Comparison of ENCODE assay signal across 13 mouse cellular contexts in the genomic region with DNA sequence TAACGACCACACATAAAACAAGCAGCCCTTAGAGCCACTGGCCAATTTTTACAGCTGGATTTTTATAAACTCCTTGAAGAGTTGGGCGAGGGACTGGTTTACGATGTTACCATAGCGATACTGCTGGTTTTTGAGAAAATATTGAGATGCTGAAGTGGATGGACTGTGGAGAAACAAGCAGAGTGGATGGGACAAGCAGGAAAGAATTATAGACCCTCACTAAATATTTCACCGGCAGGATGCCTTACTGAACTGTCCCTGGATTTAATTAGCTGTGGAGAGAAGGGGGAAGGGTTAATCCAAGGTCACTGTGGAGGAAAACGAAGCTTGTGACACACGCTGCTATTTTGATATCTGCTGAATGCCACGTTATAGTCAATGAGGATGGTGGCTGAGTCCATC. TPM values are rescaled to one million over a fixed set of nuclear protein-coding genes. Genes with fewer than 3 reads are reported as not detected.
DNase-seq lines count a peak whose midpoint lies in the region; ATAC-seq and TF ChIP-seq lines count a peak whose summit lies in the region.
"Had no signal": no experiment of that assay in that cellular context is flagged by ENCODE, and none has a peak within 500 bp of the region (broad histone marks: within the 10 kb centered on the region; RNA-seq: fewer than 3 reads in every experiment).

No protein-coding gene starts in this region.

- no peaks in the 10 kb centered on the region for H3K36me3 ChIP-seq in intestine, embryonic 14.5 days (ENCODE audit: control insufficient read depth, insufficient read depth, low read length)
- H3K36me3 ChIP-seq in intestine, embryonic 16.5 days (ENCODE audit: control insufficient read depth, insufficient read depth, low read length): no peaks in the 10 kb centered on the region
- H3K36me3 ChIP-seq in lung, postnatal 0 days (ENCODE audit: insufficient read depth, low read length): no peaks in the 10 kb centered on the region
- no peaks in the 10 kb centered on the region for H3K36me3 ChIP-seq in forebrain, embryonic 10.5 days (replicated peaks)
- H3K36me3 ChIP-seq: neural tube, embryonic 15.5 days had no signal

- no peak for DNase-seq in intestine, embryonic 14.5 days (ENCODE audit: low spot score)
- peak; percentile 57 for DNase-seq in lung, postnatal 0 days (ENCODE audit: low spot score)
- no peak for DNase-seq in lung, postnatal 14 days
- DNase-seq in forelimb bud, embryonic 11.5 days (ENCODE audit: low read depth, low spot score): peak; percentile 37
- peak; percentile 18 for DNase-seq in skeletal muscle tissue, adult 2 months (ENCODE audit: low read depth, low spot score)
- no peak for DNase-seq in forebrain, embryonic 10.5 days (ENCODE audit: extremely low spot score, low spot score)
- no peak for DNase-seq in cerebellum, adult 2 months
- DNase-seq: cerebellum, postnatal 10 days; thymus, adult 2 months had no signal

- 20% methylated on average over 8 of the region's 8 CpGs for WGBS in intestine, embryonic 14.5 days
- 29% methylated on average over 8 of the region's 8 CpGs for WGBS in intestine, embryonic 16.5 days
- 19% methylated on average over 8 of the region's 8 CpGs for WGBS in lung, postnatal 0 days
- WGBS in forebrain, embryonic 10.5 days: 49% methylated on average over 8 of the region's 8 CpGs
- 49% methylated on average over 8 of the region's 8 CpGs for WGBS in cerebellum, adult 2 months

- no peak overlapping the region for H3K4me3 ChIP-seq in intestine, embryonic 14.5 days (ENCODE audit: low read depth, low read length)
- no peak overlapping the region for H3K4me3 ChIP-seq in intestine, embryonic 16.5 days (ENCODE audit: low read length)
- H3K4me3 ChIP-seq in lung, postnatal 0 days (ENCODE audit: low read depth, low read length): no peak overlapping the region
- H3K4me3 ChIP-seq in forebrain, embryonic 10.5 days: no peak overlapping the region
- no peak overlapping the region for H3K4me3 ChIP-seq in cerebellum, adult 2 months (replicated peaks; ENCODE audit: insufficient read depth, low read depth, low read length)
- H3K4me3 ChIP-seq: erythroblast, embryonic 14.5 days; neural tube, embryonic 15.5 days had no signal

- no peak for TF ChIP-seq EP300 in lung, postnatal 0 days (IDR thresholded peaks at IDR 0.05)

- no peak overlapping the region for H3K4me2 ChIP-seq in intestine, embryonic 14.5 days (ENCODE audit: low read length)
- no peak overlapping the region for H3K4me2 ChIP-seq in intestine, embryonic 16.5 days (ENCODE audit: low read depth, low read length)
- peak overlapping the region; percentile 27; the same call in 1 of the 2 replicates for H3K4me2 ChIP-seq in lung, postnatal 0 days (replicated peaks; ENCODE audit: low read depth, low read length)
- H3K4me2 ChIP-seq: liver, embryonic 11.5 days; neural tube, embryonic 15.5 days had no signal

- no peaks in the 10 kb centered on the region for H3K9me3 ChIP-seq in intestine, embryonic 14.5 days (ENCODE audit: control insufficient read depth, low read length)
- no peaks in the 10 kb centered on the region for H3K9me3 ChIP-seq in intestine, embryonic 16.5 days (ENCODE audit: control insufficient read depth, low read length)
- no peaks in the 10 kb centered on the region for H3K9me3 ChIP-seq in lung, postnatal 0 days (ENCODE audit: low read length)
- no peaks in the 10 kb centered on the region for H3K9me3 ChIP-seq in forebrain, embryonic 10.5 days
- H3K9me3 ChIP-seq: neural tube, embryonic 15.5 days had no signal

- TF ChIP-seq CTCF in lung, postnatal 0 days (IDR thresholded peaks at IDR 0.05): no peak
- no peak for TF ChIP-seq CTCF in cerebellum, adult 2 months (IDR thresholded peaks at IDR 0.05; ENCODE audit: borderline replicate concordance, insufficient read depth, low read depth, low read length)

- no peaks in the 10 kb centered on the region for H3K4me1 ChIP-seq in intestine, embryonic 14.5 days (replicated peaks; ENCODE audit: control insufficient read depth, insufficient read depth, low read length)
- H3K4me1 ChIP-seq in intestine, embryonic 16.5 days (ENCODE audit: control insufficient read depth, insufficient read depth, low read length): 0 out of 2 replicates have a peak, but pooled peaks cover 2% of the 10 kb centered on the region
- peaks cover 4% of the 10 kb centered on the region; the same call in 1 of the 2 replicates for H3K4me1 ChIP-seq in lung, postnatal 0 days (ENCODE audit: insufficient read depth, low read depth, low read length)
- H3K4me1 ChIP-seq in forebrain, embryonic 10.5 days: peaks cover 14% of the 10 kb centered on the region
- H3K4me1 ChIP-seq in cerebellum, adult 2 months (ENCODE audit: control insufficient read depth, insufficient read depth, low read length): no peaks in the 10 kb centered on the region

- no peak overlapping the region for H3K9ac ChIP-seq in intestine, embryonic 14.5 days (ENCODE audit: low read length)
- no peak overlapping the region for H3K9ac ChIP-seq in intestine, embryonic 16.5 days (ENCODE audit: low read depth, low read length)
- H3K9ac ChIP-seq in lung, postnatal 0 days (replicated peaks; ENCODE audit: low read depth): no peak overlapping the region
- H3K9ac ChIP-seq: neural tube, embryonic 15.5 days had no signal

- no peak for TF ChIP-seq POLR2A in cerebellum, adult 2 months (IDR thresholded peaks at IDR 0.05; ENCODE audit: borderline replicate concordance, insufficient read depth, low read length)

- no peak for ATAC-seq in intestine, embryonic 14.5 days (replicated peaks; ENCODE audit: low FRiP score, low TSS enrichment, low read depth)
- no peak for ATAC-seq in intestine, embryonic 16.5 days
- ATAC-seq in lung, postnatal 0 days: peak; percentile 48; the same call in 1 of the 2 replicates

- 0 out of 2 replicates have a peak overlapping the region, but pooled peaks have one; percentile 12 for H3K27ac ChIP-seq in intestine, embryonic 14.5 days (ENCODE audit: low read depth)
- no peak overlapping the region for H3K27ac ChIP-seq in intestine, embryonic 16.5 days (ENCODE audit: low read length)
- no peak overlapping the region for H3K27ac ChIP-seq in lung, postnatal 0 days (ENCODE audit: low read length)
- no peak overlapping the region for H3K27ac ChIP-seq in forebrain, embryonic 10.5 days
- H3K27ac ChIP-seq in cerebellum, adult 2 months (ENCODE audit: insufficient read depth, low read length): no peak overlapping the region
- H3K27ac ChIP-seq: neural tube, embryonic 15.5 days had no signal

- H3K27me3 ChIP-seq in intestine, embryonic 14.5 days (replicated peaks; ENCODE audit: control insufficient read depth, insufficient read depth, low read length): no peaks in the 10 kb centered on the region
- no peaks in the 10 kb centered on the region for H3K27me3 ChIP-seq in intestine, embryonic 16.5 days (replicated peaks; ENCODE audit: control insufficient read depth, insufficient read depth, low read length)
- no peaks in the 10 kb centered on the region for H3K27me3 ChIP-seq in lung, postnatal 0 days (replicated peaks; ENCODE audit: insufficient read depth, low read length)
- no peaks in the 10 kb centered on the region for H3K27me3 ChIP-seq in forebrain, embryonic 10.5 days (ENCODE audit: poor library complexity, severe bottlenecking)
- H3K27me3 ChIP-seq in cerebellum, adult 2 months (ENCODE audit: control insufficient read depth, insufficient read depth, low read length): no peaks in the 10 kb centered on the region
- H3K27me3 ChIP-seq: neural tube, embryonic 15.5 days had no signal

RNA-seq across cellular contexts. Expression of a gene that starts 24.7 kb away (rescaled TPM):
- polyA plus RNA-seq in intestine, embryonic 14.5 days (2014; fragmentation: Nextera tagmentation; extraction: Ambion mirVana): 0.26 and 1.0 TPM in 2 replicates
- 21.5 and 32.5 TPM in 2 replicates for polyA plus RNA-seq in intestine, embryonic 16.5 days (2015; fragmentation: Nextera tagmentation; extraction: Ambion mirVana)
- polyA plus RNA-seq in lung, postnatal 0 days (2015; fragmentation: Nextera tagmentation; extraction: Ambion mirVana): 0.43 and 0.61 TPM in 2 replicates
- polyA plus RNA-seq in forebrain, embryonic 10.5 days (2016; fragmentation: Nextera tagmentation; extraction: Ambion mirVana): 0.75 TPM in 1 of 2 replicates, not detected in the other
- polyA plus RNA-seq in cerebellum, adult 2 months (2012; rRNA removed): 0.07 and 0.51 TPM in 2 replicates
- polyA plus RNA-seq: erythroblast, embryonic 14.5 days had no signal

Comparison
In these comparisons a context has a peak if more than half of its experiments do, and no peak if none do; other contexts are left out.
1. DNase-seq: peak in lung, postnatal 0 days (single experiment), forelimb bud, embryonic 11.5 days (single experiment) and skeletal muscle tissue, adult 2 months (single experiment); none in intestine, embryonic 14.5 days (single experiment), lung, postnatal 14 days (single experiment), forebrain, embryonic 10.5 days (single experiment) and cerebellum, adult 2 months (0 of 2).
2. RNA of a gene that starts 24.7 kb away (polyA plus RNA-seq): 21.5 to 32.5 TPM in intestine, embryonic 16.5 days; 0.26 to 1.0 TPM in intestine, embryonic 14.5 days, 0.43 to 0.61 TPM in lung, postnatal 0 days, 0.75 TPM in forebrain, embryonic 10.5 days and 0.07 to 0.51 TPM in cerebellum, adult 2 months; every median in the first group is over 10 times any median in the second.